Mouse (Mus musculus): ENCODE measurements around the gene Megf6. TPM values are rescaled to one million over a fixed set of nuclear protein-coding genes. Genes with fewer than 3 reads are reported as not detected.

The Megf6 gene
- polyA plus RNA-seq, 1 experiment, result 5.4 TPM

- no peak for DNase-seq (ENCODE audit: extremely low spot score in 1 of 2, low spot score in 1 of 2)
Measured at GRCm38 (mm10) chr4:154247207-154248091, 76.9 kb downstream of the Megf6 start.

GRCm38 (mm10) chr4:154248092-154248805, 77.7 kb downstream of the Megf6 start:
- no peak for DNase-seq (ENCODE audit: extremely low spot score in 1 of 2, low spot score in 1 of 2)

GRCm38 (mm10) chr4:154249316-154249715, 78.8 kb downstream of the Megf6 start:
- DNase-seq (ENCODE audit: extremely low spot score in 1 of 2, low spot score in 1 of 2), result no peak

GRCm38 (mm10) chr4:154252537-154253255, 82.2 kb downstream of the Megf6 start:
- DNase-seq (ENCODE audit: extremely low spot score in 1 of 2, low spot score in 1 of 2), result peak; percentile 10 to 53

- DNase-seq (ENCODE audit: extremely low spot score in 1 of 2, low spot score in 1 of 2), result no peak
Measured at GRCm38 (mm10) chr4:154260755-154261154, 90.2 kb downstream of the Megf6 start.

GRCm38 (mm10) chr4:154262071-154262470, 91.5 kb downstream of the Megf6 start:
- DNase-seq (ENCODE audit: extremely low spot score in 1 of 2, low spot score in 1 of 2), result no peak

- no peak for DNase-seq (ENCODE audit: extremely low spot score in 1 of 2, low spot score in 1 of 2)
Measured at GRCm38 (mm10) chr4:154267511-154267910, 97.0 kb downstream of the Megf6 start.

GRCm38 (mm10) chr4:154269520-154269919, 99.0 kb downstream of the Megf6 start:
- DNase-seq (ENCODE audit: extremely low spot score in 1 of 2, low spot score in 1 of 2), result no peak

- DNase-seq (ENCODE audit: extremely low spot score in 1 of 2, low spot score in 1 of 2), result peak in 1 of 2 experiments; percentile 74
Measured at GRCm38 (mm10) chr4:154273000-154273399, 102.5 kb downstream of the Megf6 start.

GRCm38 (mm10) chr4:154279481-154279880, 109.0 kb downstream of the Megf6 start:
- no peak for DNase-seq (ENCODE audit: extremely low spot score in 1 of 2, low spot score in 1 of 2)

GRCm38 (mm10) chr4:154283671-154284070, 113.1 kb downstream of the Megf6 start:
- no peak for DNase-seq (ENCODE audit: extremely low spot score in 1 of 2, low spot score in 1 of 2)

- DNase-seq (ENCODE audit: extremely low spot score in 1 of 2, low spot score in 1 of 2), result no peak
Measured at GRCm38 (mm10) chr4:154293735-154294201, 123.2 kb downstream of the Megf6 start.

GRCm38 (mm10) chr4:154294262-154294731, 123.8 kb downstream of the Megf6 start:
- no peak for DNase-seq (ENCODE audit: extremely low spot score in 1 of 2, low spot score in 1 of 2)

- no peak for DNase-seq (ENCODE audit: extremely low spot score in 1 of 2, low spot score in 1 of 2)
Measured at GRCm38 (mm10) chr4:154297761-154298160, 127.2 kb downstream of the Megf6 start.

- no peak for DNase-seq (ENCODE audit: extremely low spot score in 1 of 2, low spot score in 1 of 2)
Measured at GRCm38 (mm10) chr4:154299541-154300271, 129.2 kb downstream of the Megf6 start.

- DNase-seq (ENCODE audit: extremely low spot score in 1 of 2, low spot score in 1 of 2), result peak in 1 of 2 experiments; percentile 74
Measured at GRCm38 (mm10) chr4:154301466-154301881, 130.9 kb downstream of the Megf6 start, which contains the start of gene Arhgef16. Gene Arhgef16 (minus strand): TSS chr4:154301676.

GRCm38 (mm10) chr4:154309131-154309530, 138.6 kb downstream of the Megf6 start:
- DNase-seq (ENCODE audit: extremely low spot score in 1 of 2, low spot score in 1 of 2), result no peak

GRCm38 (mm10) chr4:154310576-154311262, 140.2 kb downstream of the Megf6 start:
- DNase-seq (ENCODE audit: extremely low spot score in 1 of 2, low spot score in 1 of 2), result no peak

- DNase-seq (ENCODE audit: extremely low spot score in 1 of 2, low spot score in 1 of 2), result no peak
Measured at GRCm38 (mm10) chr4:154312143-154312812, 141.7 kb downstream of the Megf6 start.

Measured in frontal cortex, adult 2 months (tissue).